Mouse (Mus musculus) limb, embryonic 14.5 days (tissue): ENCODE measurements around the gene Nup107. TPM values are rescaled to one million over a fixed set of nuclear protein-coding genes. Genes with fewer than 3 reads are reported as not detected.
"Not testable (repeated sequence)": the region's sequence is repeated elsewhere in the genome, so short reads cannot be mapped to it uniquely, and the experiment has no call there.

Experiments
- ATAC-seq: fragments of 200-750 bp; cut with Nextera tagmentation; 2 replicates; pipeline ENCODE4 v1.8.0; 2017; ENCODE audit warnings: low read depth, moderate number of reproducible peaks, moderate TSS enrichment; ENCODE audit not compliant: low FRiP score
- DNase-seq: peaks from one replicate; pipeline ENCODE4 v3.0.0-alpha.2; 2015; ENCODE audit warnings: low spot score
- H3K27ac ChIP-seq: fragments of 300-500 bp; sonication (generic); replicated peaks from 2 replicates; pipeline ENCODE4 v1.5.1; 2014; ENCODE audit warnings: low read depth, mild to moderate bottlenecking, low read length, moderate library complexity, mixed read lengths
- H3K27me3 ChIP-seq: fragments of 300-500 bp; sonication (generic); 2 replicates; pipeline ENCODE4 v1.6.1; 2014; ENCODE audit warnings: low read length, mixed read lengths; ENCODE audit not compliant: control insufficient read depth, insufficient read depth
- H3K36me3 ChIP-seq: fragments of 300-500 bp; sonication (generic); 2 replicates; pipeline ENCODE4 v1.6.1; 2014; ENCODE audit warnings: mild to moderate bottlenecking, low read length, moderate library complexity, mixed read lengths; ENCODE audit not compliant: control insufficient read depth, insufficient read depth
- H3K4me1 ChIP-seq: fragments of 300-500 bp; sonication (generic); 2 replicates; pipeline ENCODE4 v1.6.1; 2014; ENCODE audit warnings: antibody characterized with exemption, low read length, mixed read lengths; ENCODE audit not compliant: control insufficient read depth, insufficient read depth
- H3K4me2 ChIP-seq: fragments of 300-500 bp; sonication (generic); replicated peaks from 2 replicates; pipeline ENCODE4 v1.6.1; 2014; ENCODE audit warnings: low read depth, mild to moderate bottlenecking, low read length, moderate library complexity; ENCODE audit not compliant: severe bottlenecking
- H3K4me3 ChIP-seq: fragments of 300-500 bp; sonication (generic); replicated peaks from 2 replicates; pipeline ENCODE4 v1.5.1; 2014; ENCODE audit warnings: low read length
- H3K9ac ChIP-seq: fragments of 300-500 bp; sonication (generic); 2 replicates; pipeline ENCODE4 v1.6.1; 2014; ENCODE audit warnings: mild to moderate bottlenecking, low read depth, low read length, moderate library complexity; ENCODE audit not compliant: severe bottlenecking
- H3K9me3 ChIP-seq: fragments of 300-500 bp; sonication (generic); 2 replicates; pipeline ENCODE4 v1.6.1; 2016; ENCODE audit warnings: low read length; ENCODE audit not compliant: control insufficient read depth
- POLR2A ChIP-seq: fragments of 200-500 bp; IDR thresholded peaks from 2 replicates; pipeline ENCODE4 v1.8.0; 2012; ENCODE audit warnings: inconsistent platforms, mild to moderate bottlenecking, moderate library complexity, borderline replicate concordance; ENCODE audit not compliant: insufficient read depth, insufficient read length; ENCODE audit errors: extremely low read depth
- WGBS: fragments of 180-500 bp; shearing (Covaris S2); extraction: QIAGEN DNeasy Blood & Tissue Kit; methylation state at CpG from one replicate; pipeline ENCODE4 v1.1.7; 2014; 5-methylcytosine and 5-hydroxymethylcytosine counted together
- polyA plus RNA-seq, 2 experiments: library from polyadenylated mRNA; depleted of rRNA in 1 of 2; stranded (reverse) in 1 of 2; unstranded in 1 of 2; fragments of >200 nt; fragmentation: Nextera tagmentation in 1 of 2; extraction: Ambion mirVana in 1 of 2; gene quantifications; 2 replicates each; pipeline versions ENCODE4 v1.2.1 to v1.2.3; 2012 to 2014

Nup107 gene
- polyA plus RNA-seq, 2 experiments: 53.4 to 61.2 TPM

DNA sequence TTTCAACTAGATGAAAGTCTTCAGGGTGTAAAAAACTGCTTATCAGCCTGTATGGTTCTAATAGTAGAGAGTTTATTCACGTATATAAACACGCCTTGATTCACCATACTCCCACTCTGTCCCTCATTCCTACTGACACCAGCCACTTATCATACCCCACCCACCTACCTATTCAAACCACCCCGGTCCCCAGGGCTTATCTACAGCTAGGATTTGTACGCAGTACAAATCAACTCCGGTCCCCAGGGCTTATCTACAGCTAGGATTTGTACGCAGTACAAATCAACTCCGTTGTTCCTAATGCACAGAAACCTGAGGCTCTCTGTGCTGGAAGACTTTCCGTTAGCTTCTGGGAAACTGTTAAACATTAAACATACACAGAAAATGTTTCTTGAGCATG, 58.9 kb downstream of the Nup107 start:
- H3K4me2 ChIP-seq, H3K9ac ChIP-seq, H3K27ac ChIP-seq, H3K4me1 ChIP-seq, H3K9me3 ChIP-seq, DNase-seq, ATAC-seq, H3K27me3 ChIP-seq, H3K4me3 ChIP-seq: not testable (repeated sequence)
- WGBS: 92% methylated on average over 8 of the region's 8 CpGs
- peaks cover 32% of the 10 kb centered on the region for H3K36me3 ChIP-seq

DNA sequence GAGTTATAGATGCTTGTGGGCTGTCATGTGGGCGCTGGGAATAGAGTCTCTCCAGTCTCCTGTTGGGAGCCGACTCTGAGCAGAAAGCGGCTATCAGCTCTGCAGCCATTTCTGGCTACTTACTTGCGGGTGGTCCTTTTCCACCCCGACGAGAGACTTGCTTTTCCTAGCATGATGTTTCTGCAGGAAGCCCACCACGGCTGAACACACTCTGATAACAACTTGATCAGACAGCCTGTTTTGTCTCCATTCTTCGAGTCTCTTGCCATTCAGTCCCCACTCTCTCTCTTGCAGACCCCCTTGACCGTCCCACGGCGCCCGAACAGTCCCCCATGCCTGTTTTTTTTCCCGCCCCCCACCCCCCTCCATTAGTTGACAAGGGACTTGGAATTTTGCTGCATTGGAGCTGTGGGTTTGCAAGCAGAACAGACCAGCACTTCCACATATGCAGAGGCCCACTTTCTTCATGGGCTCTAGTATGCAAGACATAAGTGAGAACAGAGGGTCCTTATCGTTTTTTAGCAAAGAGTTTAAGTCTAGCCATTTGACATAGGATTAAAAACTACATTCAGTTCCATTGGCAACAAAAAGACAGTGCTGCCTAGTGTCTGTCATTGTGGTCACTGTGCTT, 59.4 kb downstream of the Nup107 start:
- TF ChIP-seq POLR2A: no peak
- no peak for ATAC-seq

DNA sequence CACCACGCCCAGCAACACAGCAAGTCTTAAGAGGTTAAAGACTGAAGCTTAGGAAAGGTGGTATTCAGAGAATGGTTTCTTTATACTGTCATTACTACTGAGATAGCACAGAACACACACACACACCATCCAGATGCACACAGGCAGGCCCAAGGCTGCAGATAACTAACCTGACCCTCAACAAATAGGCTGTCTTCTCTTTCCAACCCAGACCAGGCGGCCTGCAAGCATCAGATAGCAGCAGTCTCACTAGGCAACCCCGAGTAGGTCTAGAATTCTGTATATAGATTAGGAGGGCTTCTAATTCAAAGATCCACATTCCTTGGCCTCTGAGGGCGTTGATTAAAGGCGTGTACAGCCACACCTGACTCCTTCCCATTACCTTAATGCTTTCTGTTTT, 60.3 kb downstream of the Nup107 start:
- 91% methylated on average over 5 of the region's 5 CpGs for WGBS
- no peak for TF ChIP-seq POLR2A
- H3K4me3 ChIP-seq: no peak overlapping the region

More for the DNA sequence above, 59.4 kb downstream of the Nup107 start:
- Histone ChIP-seq H3K27me3 (no peaks in the 10 kb centered on the region), H3K9me3 (no peaks in the 10 kb centered on the region), H3K4me3 (no peak overlapping the region), H3K9ac (no peak overlapping the region), H3K36me3 (peaks cover 26% of the 10 kb centered on the region), H3K4me2 (no peak overlapping the region), H3K4me1 (no peaks in the 10 kb centered on the region), H3K27ac (no peak overlapping the region)
- no peak for DNase-seq
- WGBS: 86% methylated on average over 14 of the region's 14 CpGs

DNA sequence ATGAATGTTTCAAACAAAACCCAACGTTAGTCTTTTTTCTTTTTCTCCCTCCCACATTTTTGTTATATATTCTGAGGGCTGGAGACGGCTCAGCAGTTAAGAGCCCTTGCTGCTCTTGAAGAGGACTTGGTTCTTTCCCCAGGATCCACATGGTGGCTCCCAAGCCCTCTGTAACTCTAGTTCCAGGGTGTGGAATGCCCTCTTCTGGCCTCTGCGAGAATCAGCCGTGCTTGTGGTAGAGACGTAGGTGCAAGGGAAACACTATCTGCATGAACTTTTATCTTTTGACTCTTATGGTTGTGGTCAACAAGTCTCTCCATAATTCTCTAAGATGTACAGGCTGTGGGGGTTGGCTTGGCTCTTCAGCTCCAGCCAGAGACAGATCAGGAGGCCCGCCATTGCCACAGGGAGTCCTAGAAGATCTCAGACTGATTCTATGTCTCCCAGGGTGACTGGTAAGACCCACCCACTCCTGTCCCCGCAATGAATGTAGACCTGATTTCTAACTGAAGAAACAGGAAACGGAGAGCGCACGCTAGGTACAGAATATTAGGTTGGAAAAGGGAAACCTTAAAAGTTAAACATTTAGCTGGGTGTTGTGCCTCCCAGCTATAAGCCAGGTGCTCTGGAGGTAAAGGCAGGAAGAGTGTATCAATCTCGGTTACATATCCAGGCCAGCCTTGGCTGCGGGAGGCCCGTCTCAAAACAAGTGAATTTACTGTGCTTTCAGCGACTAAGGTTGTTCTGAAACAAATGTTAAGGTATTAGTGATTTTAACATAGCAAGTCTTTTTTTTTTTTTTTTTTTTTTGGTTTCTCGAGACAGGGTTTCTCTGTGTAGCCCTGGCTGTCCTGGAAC, 61.0 kb downstream of the Nup107 start:
- H3K36me3 ChIP-seq: peaks cover 12% of the 10 kb centered on the region
- peak; percentile 26 for DNase-seq
- 58% methylated on average over 14 of the region's 15 CpGs for WGBS

More for the DNA sequence above, 60.3 kb downstream of the Nup107 start:
- no peaks in the 10 kb centered on the region for H3K4me1 ChIP-seq
- H3K9me3 ChIP-seq: no peaks in the 10 kb centered on the region
- no peak overlapping the region for H3K4me2 ChIP-seq
- H3K27me3 ChIP-seq: no peaks in the 10 kb centered on the region
- DNase-seq: no peak
- H3K27ac ChIP-seq: no peak overlapping the region
- H3K9ac ChIP-seq: no peak overlapping the region
- ATAC-seq: no peak
- H3K36me3 ChIP-seq: peaks cover 19% of the 10 kb centered on the region

DNA sequence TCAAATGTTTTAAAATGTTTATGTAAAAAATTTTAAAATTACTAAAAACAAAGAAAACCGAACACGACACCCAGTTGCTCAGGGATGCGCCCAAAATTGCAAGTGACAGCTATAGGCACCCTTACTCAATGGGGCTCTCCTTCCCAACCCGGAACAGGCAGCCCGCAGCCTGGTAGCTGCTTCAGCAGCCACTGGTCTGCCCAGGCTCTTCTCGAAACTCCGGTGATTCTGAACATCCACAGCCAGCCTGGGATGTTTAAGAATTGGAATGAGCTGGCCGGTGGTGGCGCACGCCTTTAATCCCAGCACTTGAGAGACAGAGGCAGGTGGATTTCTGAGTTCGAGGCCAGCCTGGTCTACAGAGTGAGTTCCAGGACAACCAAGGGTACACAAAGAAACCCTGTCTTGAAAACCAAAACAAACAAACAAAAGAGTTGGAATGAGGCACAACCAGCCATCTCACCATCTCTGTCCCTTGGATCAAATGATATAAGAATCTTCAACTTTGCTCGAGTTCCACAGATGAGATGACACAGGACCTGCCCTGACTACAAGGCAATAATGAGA, 61.8 kb downstream of the Nup107 start:
- no peaks in the 10 kb centered on the region for H3K27me3 ChIP-seq

More for the DNA sequence above, 61.0 kb downstream of the Nup107 start:
- no peaks in the 10 kb centered on the region for H3K4me1 ChIP-seq
- no peak overlapping the region for H3K9ac ChIP-seq
- TF ChIP-seq POLR2A: no peak
- H3K9me3 ChIP-seq: no peaks in the 10 kb centered on the region
- H3K4me3 ChIP-seq: no peak overlapping the region
- H3K27me3 ChIP-seq: no peaks in the 10 kb centered on the region
- ATAC-seq: no peak
- no peak overlapping the region for H3K4me2 ChIP-seq
- no peak overlapping the region for H3K27ac ChIP-seq

More for the DNA sequence above, 61.8 kb downstream of the Nup107 start:
- Histone ChIP-seq H3K27ac (no peak overlapping the region), H3K4me3 (no peak overlapping the region), H3K4me2 (no peak overlapping the region), H3K4me1 (no peaks in the 10 kb centered on the region), H3K36me3 (peaks cover 7% of the 10 kb centered on the region; the same call in 1 of the 2 replicates), H3K9me3 (no peaks in the 10 kb centered on the region), H3K9ac (no peak overlapping the region)
- ATAC-seq (no peak), DNase-seq (no peak)
- no peak for TF ChIP-seq POLR2A
- 93% methylated on average over 12 of the region's 12 CpGs for WGBS
